ENCODE assay signal across 1 mouse cellular context in the genomic region with DNA sequence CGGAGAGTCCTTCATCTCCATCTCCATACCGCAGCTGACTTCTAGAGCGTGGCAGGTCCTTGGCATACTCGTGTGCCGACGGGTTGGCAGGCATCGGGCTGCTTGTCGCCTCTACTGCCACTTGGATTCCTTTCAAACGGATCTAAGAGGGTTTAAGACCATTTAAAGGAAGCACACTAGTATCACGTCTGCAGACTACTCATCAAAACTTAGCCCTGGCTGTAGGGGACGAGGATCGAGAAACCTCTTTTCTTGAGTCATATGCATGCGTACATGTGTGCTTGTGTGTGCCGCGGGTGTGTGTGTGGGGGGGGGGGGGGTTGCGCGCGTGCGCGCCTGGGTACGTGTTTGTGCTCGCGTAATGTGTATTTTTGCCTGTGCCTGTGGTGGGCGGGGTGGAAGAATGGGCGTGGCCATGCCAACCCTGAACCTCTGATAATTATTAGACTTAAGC.
TF ChIP-seq lines count a peak whose summit lies in the region.

No protein-coding gene starts in this region.

TF ChIP-seq in CH12.LX, 34 proteins besides CTCF, POLR2A, EP300 and RAD21 (continued from another document):
- peak; percentile 73 for TF ChIP-seq MEF2A (IDR thresholded peaks at IDR 0.05; ENCODE audit: borderline replicate concordance, low read depth, low read length)
- TF ChIP-seq PAX5 (IDR thresholded peaks at IDR 0.05; ENCODE audit: low read length), result no peak
- TF ChIP-seq TCF12 (IDR thresholded peaks at IDR 0.05; ENCODE audit: low read depth, low read length), result 0 out of 2 replicates have a peak, but pooled peaks have one; percentile 27
- TF ChIP-seq ZMIZ1 (IDR thresholded peaks at IDR 0.05; ENCODE audit: low read depth, low read length), result no peak
- no peak for TF ChIP-seq ZKSCAN1 (IDR thresholded peaks at IDR 0.05; ENCODE audit: borderline replicate concordance, low read depth, low read length)
- peak; percentile 48 for TF ChIP-seq NELFE (IDR thresholded peaks at IDR 0.05; ENCODE audit: low read depth, low read length)
- TF ChIP-seq MXI1 (IDR thresholded peaks at IDR 0.05; ENCODE audit: low read depth, low read length), result 0 out of 2 replicates have a peak, but pooled peaks have one; percentile 25
- 0 out of 2 replicates have a peak, but pooled peaks have one; percentile 70 for TF ChIP-seq MAZ (IDR thresholded peaks at IDR 0.05; ENCODE audit: low read depth, low read length)
- peak; percentile 87 for TF ChIP-seq BHLHE40 (IDR thresholded peaks at IDR 0.05; ENCODE audit: low read depth, low read length)
- no peak for TF ChIP-seq KAT2A (IDR thresholded peaks at IDR 0.05; ENCODE audit: insufficient replicate concordance, low read length)
- TF ChIP-seq ZNF384 (IDR thresholded peaks at IDR 0.05; ENCODE audit: low read depth, low read length), result no peak
